Mouse (Mus musculus) ES-Bruce4 (cell line): ENCODE measurements around the gene Pmpca. TPM values are rescaled to one million over a fixed set of nuclear protein-coding genes. Genes with fewer than 3 reads are reported as not detected.
A peak's percentile ranks its signal among the peaks of the same experiment; 100 is the strongest.

ENCODE experiments used
- H3K27ac ChIP-seq: 2 replicates; pipeline ENCODE4 v1.5.1; 2012; ENCODE audit warnings: low read length, inconsistent platforms; ENCODE audit not compliant: insufficient read depth
- H3K27me3 ChIP-seq: 2 replicates; pipeline ENCODE4 v1.6.1; 2012; ENCODE audit warnings: mild to moderate bottlenecking, low read length, inconsistent platforms; ENCODE audit not compliant: control insufficient read depth, poor library complexity, insufficient read depth, severe bottlenecking
- H3K36me3 ChIP-seq: 2 replicates; pipeline ENCODE4 v1.6.1; 2012; ENCODE audit warnings: inconsistent platforms, mild to moderate bottlenecking, low read length, moderate library complexity; ENCODE audit not compliant: control insufficient read depth, poor library complexity, insufficient read depth, severe bottlenecking
- H3K4me1 ChIP-seq: one replicate; pipeline ENCODE4 v1.8.1; 2011; ENCODE audit warnings: low read length; ENCODE audit not compliant: control insufficient read depth, insufficient read depth
- H3K4me3 ChIP-seq: 2 replicates; pipeline ENCODE4 v1.5.1; 2011; ENCODE audit warnings: low read depth, mild to moderate bottlenecking, low read length
- H3K9ac ChIP-seq: 2 replicates; pipeline ENCODE4 v1.6.1; 2012; ENCODE audit warnings: low read depth, mild to moderate bottlenecking, inconsistent platforms; ENCODE audit not compliant: poor library complexity, severe bottlenecking
- H3K9me3 ChIP-seq: replicated peaks from 2 replicates; pipeline ENCODE4 v1.6.1; 2012; ENCODE audit warnings: mild to moderate bottlenecking, low read length, inconsistent platforms; ENCODE audit not compliant: control insufficient read depth, poor library complexity, insufficient read depth, severe bottlenecking
- CTCF ChIP-seq: IDR thresholded peaks from one replicate; pipeline ENCODE4 v1.8.1; 2011; ENCODE audit warnings: low read depth, low read length
- EP300 ChIP-seq: IDR thresholded peaks from 2 replicates; pipeline ENCODE4 v1.6.1; 2011; ENCODE audit warnings: low read depth, low read length; ENCODE audit not compliant: insufficient read depth
- POLR2A ChIP-seq: IDR thresholded peaks from one replicate; pipeline ENCODE4 v1.8.1; 2011; ENCODE audit warnings: low read length; ENCODE audit not compliant: insufficient read depth
- polyA plus RNA-seq: library from polyadenylated mRNA; stranded (reverse); fragments of >200 nt; gene quantifications from 2 replicates; pipeline ENCODE4 v1.2.4, GENCODE M21; 2011; ENCODE audit warnings: low read depth; ENCODE audit not compliant: missing spikeins, insufficient read depth, insufficient read length

Gene Pmpca
- polyA plus RNA-seq, 1 experiment = 161 TPM

DNA sequence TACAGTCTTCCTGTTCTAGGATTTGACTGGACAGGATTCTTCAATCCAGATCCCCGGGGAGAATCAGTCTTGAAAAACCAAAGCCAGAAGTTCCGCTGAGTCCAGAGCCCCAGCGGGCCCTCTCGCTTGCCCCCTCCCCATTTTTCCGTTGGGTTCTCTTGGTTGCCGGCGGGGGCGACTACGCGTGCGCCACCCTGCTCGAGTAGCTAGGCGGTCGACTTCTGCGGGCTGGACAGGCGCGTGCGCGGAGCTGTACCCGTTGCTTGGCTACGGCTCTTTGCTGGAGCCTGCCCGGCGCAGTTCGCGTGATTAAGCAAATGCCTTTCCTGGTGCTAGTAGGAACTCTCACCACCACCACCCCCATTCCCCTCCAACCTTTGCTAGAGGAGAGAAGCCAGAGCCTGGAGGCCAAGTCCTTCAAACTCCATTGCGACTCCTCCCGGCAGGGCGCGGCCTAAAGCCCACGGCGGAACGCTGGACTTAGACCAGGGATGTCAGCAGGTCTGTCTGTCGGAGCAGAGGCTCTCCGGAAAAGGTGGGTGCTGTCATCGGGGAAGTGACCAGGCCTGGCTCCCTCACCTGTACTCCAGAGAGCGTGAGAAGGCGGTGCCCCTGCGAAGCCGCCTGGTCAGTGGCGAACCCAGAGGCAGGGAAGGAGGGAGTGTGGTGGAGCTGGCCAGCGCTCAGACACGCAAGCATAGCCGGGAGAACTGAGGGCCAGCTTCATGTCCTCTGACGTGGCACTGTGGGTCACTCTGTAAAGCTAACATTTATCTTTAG is 56.7 kb downstream of the Pmpca start:
- peaks cover 10% of the 10 kb centered on the region for H3K36me3 ChIP-seq
- H3K27me3 ChIP-seq = no peaks in the 10 kb centered on the region
- peaks cover 5% of the 10 kb centered on the region for H3K4me1 ChIP-seq
- H3K4me3 ChIP-seq = peak overlapping the region; percentile 65
- TF ChIP-seq POLR2A = no peak
- H3K27ac ChIP-seq = peak overlapping the region; percentile 38; the same call in 1 of the 2 replicates
- H3K9ac ChIP-seq = peak overlapping the region; percentile 51
- no peaks in the 10 kb centered on the region for H3K9me3 ChIP-seq

DNA sequence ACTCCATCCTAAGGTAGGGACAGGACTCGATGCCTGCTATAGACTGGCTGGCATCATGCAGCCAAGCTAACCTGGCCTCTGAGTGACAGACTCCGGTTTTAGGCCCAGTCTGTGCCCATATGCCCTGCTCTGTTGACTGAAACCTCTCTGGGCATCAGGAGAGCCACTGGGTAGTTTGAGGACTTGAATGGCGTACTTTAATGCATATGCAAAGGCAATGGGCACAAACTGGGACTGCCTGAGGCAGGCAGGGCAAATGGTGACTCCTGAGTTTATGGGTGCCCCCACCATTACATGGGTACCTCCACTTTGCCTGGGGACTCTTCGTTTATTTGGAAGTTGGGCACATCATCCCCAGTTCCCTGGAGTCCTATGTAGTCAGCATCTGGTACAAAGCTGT is 57.5 kb downstream of the Pmpca start:
- Histone ChIP-seq H3K9ac (peak overlapping the region; percentile 51; the same call in 1 of the 2 replicates), H3K4me3 (peak overlapping the region; percentile 22), H3K27ac (no peak overlapping the region), H3K9me3 (no peaks in the 10 kb centered on the region), H3K36me3 (peaks cover 2% of the 10 kb centered on the region), H3K27me3 (no peaks in the 10 kb centered on the region), H3K4me1 (peaks cover 5% of the 10 kb centered on the region)
- TF ChIP-seq POLR2A (no peak), EP300 (no peak), CTCF (no peak)

Other genes starting within 250 kb of the Pmpca start
- not detected in 2 replicates for gene Lhx3, start 181.1 kb upstream of the Pmpca start, polyA plus RNA-seq
- gene Qsox2, start 151.8 kb upstream of the Pmpca start, polyA plus RNA-seq = 17.2 and 18.0 TPM in 2 replicates
- gene Ccdc187, start 94.8 kb upstream of the Pmpca start, polyA plus RNA-seq = 0.06 TPM in 1 of 2 replicates, not detected in the other
- gene Gpsm1, start 73.8 kb upstream of the Pmpca start, polyA plus RNA-seq = 16.3 and 16.5 TPM in 2 replicates
- 9.8 and 10.4 TPM in 2 replicates for gene Dnlz, start 37.2 kb upstream of the Pmpca start, polyA plus RNA-seq
- not detected in 2 replicates for gene Card9, start 28.4 kb upstream of the Pmpca start, polyA plus RNA-seq
- gene Snapc4, start 8.7 kb upstream of the Pmpca start, polyA plus RNA-seq = 51.4 and 54.3 TPM in 2 replicates
- gene Entr1, start within 50 bp of the Pmpca start, polyA plus RNA-seq = 68.4 and 83.0 TPM in 2 replicates
- 7.3 and 15.3 TPM in 2 replicates for gene Inpp5e, start 19.9 kb downstream of the Pmpca start, polyA plus RNA-seq
- 51.5 and 55.5 TPM in 2 replicates for gene Sec16a, start 55.9 kb downstream of the Pmpca start, polyA plus RNA-seq
- gene Notch1, start 127.3 kb downstream of the Pmpca start, polyA plus RNA-seq = 31.1 and 31.9 TPM in 2 replicates
- 37.7 and 41.1 TPM in 2 replicates for gene Egfl7, start 190.7 kb downstream of the Pmpca start, polyA plus RNA-seq
- not detected in 2 replicates for gene Gm20532, start 197.3 kb downstream of the Pmpca start, polyA plus RNA-seq
- gene Agpat2, start 215.1 kb downstream of the Pmpca start, polyA plus RNA-seq = 19.7 and 21.0 TPM in 2 replicates
- gene Fam69b, start 239.1 kb downstream of the Pmpca start, polyA plus RNA-seq = 4.9 and 5.3 TPM in 2 replicates